Mouse (Mus musculus) neural tube, embryonic 11.5 days (tissue): Measurements from ENCODE around the gene Asb1. TPM values are rescaled to one million over a fixed set of nuclear protein-coding genes. Genes with fewer than 3 reads are reported as not detected.
A peak's percentile ranks its signal among the peaks of the same experiment; 100 is the strongest.

Experiments
- ATAC-seq: fragments of 200-750 bp; cut with Nextera tagmentation; 2 replicates; pipeline ENCODE4 v1.8.0; 2017; ENCODE audit warnings: moderate number of reproducible peaks, mild to moderate bottlenecking, moderate TSS enrichment, moderate library complexity; ENCODE audit not compliant: insufficient read depth, low FRiP score, low TSS enrichment
- DNase-seq: peaks from one replicate; pipeline ENCODE4 v3.0.0-alpha.2; 2015; ENCODE audit warnings: low spot score
- H3K27ac ChIP-seq: fragments of 300-500 bp; sonication (generic); 2 replicates; pipeline ENCODE4 v1.5.1; 2014; ENCODE audit warnings: low read depth, mild to moderate bottlenecking, low read length
- H3K27me3 ChIP-seq: fragments of 300-500 bp; sonication (generic); 2 replicates; pipeline ENCODE4 v1.6.1; 2014; ENCODE audit warnings: mild to moderate bottlenecking, low read length, mixed read lengths; ENCODE audit not compliant: control insufficient read depth, insufficient read depth
- H3K36me3 ChIP-seq: fragments of 300-500 bp; sonication (generic); 2 replicates; pipeline ENCODE4 v1.6.1; 2014; ENCODE audit warnings: mild to moderate bottlenecking, low read length, moderate library complexity, mixed read lengths; ENCODE audit not compliant: control insufficient read depth, insufficient read depth
- H3K4me1 ChIP-seq: fragments of 300-500 bp; sonication (generic); 2 replicates; pipeline ENCODE4 v1.6.1; 2014; ENCODE audit warnings: low read length, mixed read lengths; ENCODE audit not compliant: control insufficient read depth, insufficient read depth
- H3K4me2 ChIP-seq: fragments of 300-500 bp; sonication (generic); 2 replicates; pipeline ENCODE4 v1.6.1; 2014; ENCODE audit warnings: low read depth, mild to moderate bottlenecking, moderate library complexity
- H3K4me3 ChIP-seq: fragments of 300-500 bp; sonication (generic); 2 replicates; pipeline ENCODE4 v1.5.1; 2014; ENCODE audit warnings: low read depth, low read length
- H3K9ac ChIP-seq: fragments of 300-500 bp; sonication (generic); 2 replicates; pipeline ENCODE4 v1.6.1; 2014; ENCODE audit warnings: mild to moderate bottlenecking, low read length
- H3K9me3 ChIP-seq: fragments of 300-500 bp; sonication (generic); 2 replicates; pipeline ENCODE4 v1.6.1; 2016; ENCODE audit warnings: low read length; ENCODE audit not compliant: control insufficient read depth
- WGBS: fragments of 180-500 bp; shearing (Covaris S2); extraction: QIAGEN DNeasy Blood & Tissue Kit; methylation state at CpG from one replicate; pipeline ENCODE4 v1.1.7; 2014; 5-methylcytosine and 5-hydroxymethylcytosine counted together
- polyA plus RNA-seq: library from polyadenylated mRNA; unstranded; fragments of >200 nt; fragmentation: Nextera tagmentation; extraction: Ambion mirVana; gene quantifications from 2 replicates; pipeline ENCODE4 v1.2.1, GENCODE M21; 2014

Asb1 gene
- polyA plus RNA-seq, 1 experiment from 2014 or later, result 16.7 TPM

DNA sequence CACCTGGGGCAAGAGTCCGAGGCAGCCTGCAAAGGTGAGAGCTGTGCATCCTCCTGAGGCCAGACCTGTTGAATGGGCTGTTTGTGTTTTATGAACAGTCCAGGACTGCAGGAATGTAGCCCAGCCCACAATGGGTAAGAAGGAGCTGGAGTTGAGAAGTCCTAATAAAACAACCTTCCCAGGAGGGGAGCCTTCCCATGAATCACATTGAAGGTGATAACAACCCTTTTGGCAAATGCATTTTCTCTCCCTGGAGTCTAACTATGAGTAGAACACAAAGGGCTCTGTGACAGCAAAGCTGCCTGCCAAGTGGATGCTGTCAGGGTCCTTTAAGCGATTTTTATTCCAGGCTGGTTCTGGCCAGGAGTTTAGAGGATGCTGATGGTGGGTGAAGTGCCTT, 40.9 kb downstream of the Asb1 start:
- Histone ChIP-seq H3K4me1 (peaks cover 3% of the 10 kb centered on the region; the same call in 1 of the 2 replicates), H3K9ac (no peak overlapping the region), H3K4me3 (no peak overlapping the region), H3K36me3 (no peaks in the 10 kb centered on the region), H3K4me2 (no peak overlapping the region), H3K27ac (no peak overlapping the region), H3K27me3 (no peaks in the 10 kb centered on the region), H3K9me3 (no peaks in the 10 kb centered on the region)
- no peak for ATAC-seq
- no peak for DNase-seq
- WGBS, result 69% methylated on average over 2 of the region's 2 CpGs

DNA sequence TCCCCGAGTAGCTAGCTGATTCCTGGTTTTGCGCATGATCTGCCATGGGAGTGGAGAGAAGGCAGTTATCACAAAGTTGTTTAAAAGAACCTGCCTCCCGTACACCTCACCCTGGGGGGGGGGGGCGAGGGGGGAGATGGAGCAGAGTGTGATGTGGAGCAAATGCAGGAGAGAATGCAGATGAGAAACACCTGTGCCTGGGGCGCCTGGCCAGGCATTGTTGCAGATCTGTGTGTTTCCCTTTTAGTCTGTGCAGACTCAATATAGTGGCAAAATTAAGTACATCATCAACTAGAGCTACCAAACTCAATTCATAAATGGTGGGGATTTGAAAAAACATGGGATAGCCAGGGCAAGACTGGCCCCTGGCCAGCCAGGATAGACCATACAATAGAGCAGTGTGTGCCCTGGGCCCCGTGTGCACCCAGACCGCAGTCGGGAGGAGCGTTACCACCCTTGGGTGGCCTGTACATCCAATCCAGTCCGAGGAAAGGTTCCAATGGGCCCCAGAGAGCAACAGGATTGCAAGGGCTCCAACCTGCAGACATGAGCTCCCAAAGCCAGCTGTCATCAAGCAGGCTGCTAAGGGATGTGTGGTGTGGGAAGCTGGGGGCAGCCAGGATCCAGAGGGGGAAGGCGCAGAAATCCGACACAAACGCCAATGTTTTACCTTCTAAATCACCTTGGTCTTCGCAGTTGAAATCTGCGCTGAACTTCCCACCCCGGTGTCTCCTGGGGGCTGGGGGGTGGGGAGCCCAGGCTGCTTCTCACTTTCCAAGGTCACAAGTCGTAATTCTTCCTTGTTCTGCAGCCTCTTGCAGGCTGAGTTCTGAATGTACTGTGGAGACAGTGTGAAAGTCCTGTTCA, 44.9 kb downstream of the Asb1 start:
- Histone ChIP-seq H3K4me1 (peaks cover 3% of the 10 kb centered on the region; the same call in 1 of the 2 replicates), H3K9me3 (no peaks in the 10 kb centered on the region), H3K4me3 (no peak overlapping the region), H3K27ac (no peak overlapping the region), H3K36me3 (no peaks in the 10 kb centered on the region), H3K9ac (no peak overlapping the region), H3K4me2 (no peak overlapping the region), H3K27me3 (no peaks in the 10 kb centered on the region)
- DNase-seq (no peak), ATAC-seq (no peak)
- WGBS, result 74% methylated on average over 17 of the region's 17 CpGs

DNA sequence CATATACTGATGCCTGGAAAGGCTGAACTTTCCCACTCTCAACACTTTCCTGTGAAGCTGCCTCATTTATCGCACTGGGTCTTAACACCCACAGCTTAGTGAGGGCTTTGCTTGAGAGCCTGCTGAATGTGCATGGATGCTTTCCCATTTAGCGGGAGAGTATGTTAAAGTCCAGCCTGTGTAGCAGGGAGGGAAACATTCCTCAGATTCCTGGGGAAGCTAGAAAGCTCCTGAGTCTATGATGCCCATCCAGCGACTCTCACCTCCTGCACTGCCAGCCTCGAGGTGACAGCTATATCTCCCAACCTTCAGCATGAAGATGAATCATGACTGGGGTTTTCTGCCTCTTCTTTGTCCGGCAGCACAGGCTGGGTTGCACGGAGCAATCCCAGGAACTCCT, 49.4 kb downstream of the Asb1 start:
- 76% methylated on average over 6 of the region's 6 CpGs for WGBS
- Histone ChIP-seq H3K9me3 (no peaks in the 10 kb centered on the region), H3K27ac (no peak overlapping the region), H3K36me3 (no peaks in the 10 kb centered on the region), H3K27me3 (no peaks in the 10 kb centered on the region), H3K4me1 (peaks cover 3% of the 10 kb centered on the region; the same call in 1 of the 2 replicates), H3K4me2 (no peak overlapping the region), H3K4me3 (no peak overlapping the region), H3K9ac (no peak overlapping the region)
- DNase-seq (no peak), ATAC-seq (no peak)

DNA sequence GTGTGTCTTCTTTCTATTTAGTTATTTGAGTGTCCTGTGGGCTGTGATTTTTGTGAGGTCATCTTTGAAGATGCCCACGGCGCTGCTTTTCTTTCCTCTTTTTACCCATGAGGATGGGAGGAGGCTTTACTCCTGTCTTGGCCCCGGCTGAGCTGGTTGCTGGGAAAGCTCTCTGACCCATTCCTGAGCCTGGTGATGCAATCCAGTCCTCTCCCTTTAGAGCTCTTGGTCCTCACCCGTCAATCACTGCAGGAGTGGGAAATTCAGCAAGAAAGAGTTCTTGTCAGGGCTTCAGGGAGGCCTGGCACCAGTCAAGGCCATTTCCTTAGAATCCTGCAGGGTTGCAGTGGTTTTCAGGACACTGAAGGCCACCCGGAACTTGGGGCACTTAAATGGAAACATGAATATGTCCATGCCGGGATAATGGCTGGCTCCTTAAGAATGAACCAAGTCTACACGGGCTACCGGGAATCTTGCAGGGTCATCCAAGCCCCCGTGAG, 55.2 kb downstream of the Asb1 start:
- no peak for ATAC-seq
- WGBS, result 88% methylated on average over 9 of the region's 9 CpGs

DNA sequence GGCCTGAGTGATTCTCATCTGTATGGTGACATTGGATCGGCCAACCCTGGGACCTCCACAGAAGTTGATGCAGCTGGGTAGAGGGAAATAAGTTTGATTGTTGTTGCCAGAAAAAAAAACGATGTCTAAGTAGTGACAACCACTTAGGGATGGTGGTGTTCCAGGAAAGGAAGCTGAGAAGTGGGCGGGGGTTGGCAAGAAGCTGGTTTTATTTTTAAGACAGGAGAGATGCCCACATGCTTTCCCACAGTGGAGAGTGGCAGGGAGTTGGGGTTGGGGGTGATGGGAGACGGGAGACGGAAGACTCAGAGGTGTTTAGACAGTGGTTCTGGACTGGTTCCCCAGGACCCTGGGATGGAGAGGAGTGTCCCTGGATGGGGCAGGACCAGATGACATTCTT, 57.3 kb downstream of the Asb1 start:
- H3K4me3 ChIP-seq, result no peak overlapping the region
- 92% methylated on average over 5 of the region's 5 CpGs for WGBS
- H3K36me3 ChIP-seq, result no peaks in the 10 kb centered on the region
- no peak overlapping the region for H3K9ac ChIP-seq
- no peak for DNase-seq
- ATAC-seq, result no peak
- no peaks in the 10 kb centered on the region for H3K9me3 ChIP-seq
- H3K4me2 ChIP-seq, result no peak overlapping the region
- H3K27ac ChIP-seq, result no peak overlapping the region
- peaks cover 6% of the 10 kb centered on the region; the same call in 1 of the 2 replicates for H3K4me1 ChIP-seq
- no peaks in the 10 kb centered on the region for H3K27me3 ChIP-seq

More for the DNA sequence above, 55.2 kb downstream of the Asb1 start:
- Histone ChIP-seq H3K4me3 (no peak overlapping the region), H3K4me1 (no peaks in the 10 kb centered on the region), H3K36me3 (no peaks in the 10 kb centered on the region), H3K9me3 (no peaks in the 10 kb centered on the region), H3K27me3 (no peaks in the 10 kb centered on the region), H3K27ac (no peak overlapping the region), H3K9ac (no peak overlapping the region), H3K4me2 (no peak overlapping the region)
- no peak for DNase-seq

DNA sequence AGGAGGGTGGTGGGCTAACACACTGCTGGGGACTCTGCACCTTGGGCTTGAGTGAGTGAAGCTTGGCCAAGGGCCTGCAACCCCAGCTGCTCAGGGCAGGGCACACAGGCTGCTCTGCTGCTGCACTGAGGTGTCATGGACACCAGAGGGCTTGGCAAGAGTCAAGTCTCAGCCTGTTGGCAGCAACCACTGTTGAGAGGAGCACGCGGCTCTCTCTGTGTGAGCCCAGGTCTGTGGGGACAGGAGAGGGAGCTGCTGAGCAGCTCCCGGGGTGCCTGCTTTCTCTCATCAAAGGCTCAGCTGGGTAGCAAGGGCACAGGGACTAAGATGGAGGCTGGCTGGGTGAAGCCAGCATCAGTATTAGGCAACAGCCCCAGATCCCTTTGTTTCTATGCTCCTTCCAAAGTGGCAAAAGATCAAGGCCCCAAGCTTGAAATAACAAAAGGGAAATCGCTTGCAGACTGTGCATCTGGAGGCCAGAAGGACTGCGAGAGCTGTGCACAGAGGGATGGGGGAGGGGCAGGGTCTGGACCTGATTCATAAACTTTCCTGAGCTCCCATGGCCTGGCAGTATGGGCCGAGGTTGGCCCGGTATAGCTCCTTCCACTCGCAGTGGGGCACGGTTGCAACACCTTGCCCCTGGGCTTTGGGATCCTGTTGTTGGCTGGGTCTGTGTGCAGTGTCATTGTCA, 60.5 kb downstream of the Asb1 start:
- Histone ChIP-seq H3K4me1 (peaks cover 9% of the 10 kb centered on the region), H3K9me3 (no peaks in the 10 kb centered on the region), H3K36me3 (no peaks in the 10 kb centered on the region), H3K27ac (0 out of 2 replicates have a peak overlapping the region, but pooled peaks have one; percentile 5), H3K27me3 (no peaks in the 10 kb centered on the region), H3K4me2 (no peak overlapping the region), H3K4me3 (no peak overlapping the region), H3K9ac (no peak overlapping the region)
- DNase-seq (peak; percentile 76), ATAC-seq (peak; percentile 78)
- 26% methylated on average over 9 of the region's 9 CpGs for WGBS

DNA sequence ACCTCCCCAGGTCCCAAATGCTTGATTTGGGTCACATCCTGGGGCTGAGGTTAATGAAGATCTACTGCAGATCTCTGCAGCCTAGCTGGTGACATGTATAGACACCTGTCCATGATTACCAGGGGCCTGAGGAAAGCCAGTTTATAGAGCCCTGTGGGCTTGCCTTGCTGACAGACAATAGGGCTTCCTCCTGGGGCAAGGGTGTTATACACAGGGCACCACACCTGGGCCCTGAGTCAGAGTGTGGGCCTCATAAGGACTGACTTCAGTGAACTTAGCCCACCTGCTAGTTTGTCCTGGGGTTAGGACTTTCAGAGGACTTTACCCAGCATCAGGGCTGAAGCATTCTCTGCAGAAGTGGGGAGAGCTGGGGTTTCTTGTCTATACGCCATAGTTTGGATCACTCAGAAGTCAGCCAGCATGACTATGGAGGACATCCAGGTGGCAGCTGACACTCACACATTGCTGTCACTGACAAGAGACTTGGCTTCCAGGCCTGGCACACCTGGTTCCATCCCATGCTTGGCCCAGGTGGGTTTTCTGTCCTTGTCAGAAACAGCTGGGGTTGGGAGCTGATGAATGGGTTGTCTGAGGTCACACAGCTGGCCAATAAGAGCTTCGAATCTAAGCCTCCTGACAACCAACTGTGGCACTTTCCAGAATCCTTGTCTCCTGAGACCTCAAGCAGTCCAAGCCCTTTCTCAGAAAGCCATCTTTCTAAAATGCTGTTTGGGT, 61.2 kb downstream of the Asb1 start:
- no peaks in the 10 kb centered on the region for H3K36me3 ChIP-seq
- ATAC-seq (no peak), DNase-seq (no peak)
- H3K4me1 ChIP-seq, result peaks cover 9% of the 10 kb centered on the region
- no peak overlapping the region for H3K27ac ChIP-seq
- H3K4me3 ChIP-seq, result no peak overlapping the region
- no peak overlapping the region for H3K4me2 ChIP-seq
- WGBS, result 79% methylated on average over 2 of the region's 2 CpGs
- H3K9ac ChIP-seq, result no peak overlapping the region
- no peaks in the 10 kb centered on the region for H3K27me3 ChIP-seq
- no peaks in the 10 kb centered on the region for H3K9me3 ChIP-seq

DNA sequence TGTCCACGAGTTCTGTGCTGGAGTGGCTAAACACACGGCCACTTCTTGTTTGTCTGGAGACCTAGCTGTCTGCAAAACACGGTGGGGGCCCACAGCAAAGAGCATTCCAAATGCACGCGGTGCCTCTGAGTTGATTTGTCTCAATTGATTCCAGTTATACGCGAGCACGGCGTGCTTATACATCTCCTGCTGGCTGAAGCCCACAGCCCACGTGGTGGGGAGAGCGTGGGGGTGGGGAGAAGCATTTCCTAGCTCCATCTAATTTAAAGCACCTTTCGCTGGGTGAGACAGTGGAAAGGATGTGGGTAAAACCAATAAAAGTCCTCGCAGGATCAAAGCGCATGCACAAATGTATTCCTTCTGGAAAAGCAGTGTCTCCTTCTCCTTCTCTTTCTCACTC, 65.3 kb downstream of the Asb1 start:
- no peak for ATAC-seq
- 55% methylated on average over 14 of the region's 14 CpGs for WGBS
- Histone ChIP-seq H3K9ac (no peak overlapping the region), H3K27me3 (no peaks in the 10 kb centered on the region), H3K27ac (no peak overlapping the region), H3K4me3 (no peak overlapping the region), H3K4me2 (no peak overlapping the region), H3K9me3 (no peaks in the 10 kb centered on the region), H3K4me1 (peaks cover 9% of the 10 kb centered on the region), H3K36me3 (no peaks in the 10 kb centered on the region)
- no peak for DNase-seq
